Mouse (Mus musculus) kidney, adult 2 months (tissue): Measurements from ENCODE around the gene C5ar2. TPM values are rescaled to one million over a fixed set of nuclear protein-coding genes. Genes with fewer than 3 reads are reported as not detected.

Experiments used
- DNase-seq: peaks from one replicate; pipeline ENCODE4 v3.0.0; 2021
- H3K27ac ChIP-seq: fragments of 200-500 bp; 2 replicates; pipeline ENCODE4 v1.5.1; 2012; ENCODE audit warnings: low read depth, low read length, control low read depth, inconsistent platforms; ENCODE audit not compliant: insufficient read depth
- H3K27me3 ChIP-seq: fragments of 200-500 bp; replicated peaks from 2 replicates; pipeline ENCODE4 v1.6.1; 2012; ENCODE audit warnings: mild to moderate bottlenecking, moderate library complexity, low read length, inconsistent platforms; ENCODE audit not compliant: control insufficient read depth, insufficient read depth
- H3K36me3 ChIP-seq: fragments of 200-500 bp; 2 replicates; pipeline ENCODE4 v1.6.1; 2012; ENCODE audit warnings: mild to moderate bottlenecking, moderate library complexity, low read length, inconsistent platforms; ENCODE audit not compliant: control insufficient read depth, insufficient read depth
- H3K4me1 ChIP-seq: fragments of 200-500 bp; 2 replicates; pipeline ENCODE4 v1.6.1; 2011; ENCODE audit warnings: low read length; ENCODE audit not compliant: control insufficient read depth, insufficient read depth
- H3K4me3 ChIP-seq: fragments of 200-500 bp; 2 replicates; pipeline ENCODE4 v1.5.1; 2011; ENCODE audit warnings: mild to moderate bottlenecking, low read depth, low read length, control low read depth; ENCODE audit not compliant: insufficient read depth
- CTCF ChIP-seq: fragments of 200-500 bp; conservative IDR thresholded peaks from 2 replicates; pipeline ENCODE4 v1.5.1; 2011; ENCODE audit warnings: low read depth, mild to moderate bottlenecking, control low read depth, low read length, moderate library complexity, mixed read lengths; ENCODE audit not compliant: insufficient read depth, insufficient read length
- POLR2A ChIP-seq: fragments of 200-500 bp; IDR thresholded peaks from one replicate; pipeline ENCODE4 v1.6.1; 2011; ENCODE audit warnings: low read depth, low read length, control low read depth
- WGBS: fragments of 180-500 bp; shearing (Covaris S2); methylation state at CpG from one replicate; pipeline ENCODE4 v1.1.7; 2018; 5-methylcytosine and 5-hydroxymethylcytosine counted together
- polyA plus RNA-seq: library from polyadenylated mRNA; depleted of rRNA; stranded (reverse); fragments of >200 nt; gene quantifications from 2 replicates; pipeline ENCODE4 v1.2.3, GENCODE M21; 2012

The C5ar2 gene
- polyA plus RNA-seq, 1 experiment: 0.39 TPM

DNA sequence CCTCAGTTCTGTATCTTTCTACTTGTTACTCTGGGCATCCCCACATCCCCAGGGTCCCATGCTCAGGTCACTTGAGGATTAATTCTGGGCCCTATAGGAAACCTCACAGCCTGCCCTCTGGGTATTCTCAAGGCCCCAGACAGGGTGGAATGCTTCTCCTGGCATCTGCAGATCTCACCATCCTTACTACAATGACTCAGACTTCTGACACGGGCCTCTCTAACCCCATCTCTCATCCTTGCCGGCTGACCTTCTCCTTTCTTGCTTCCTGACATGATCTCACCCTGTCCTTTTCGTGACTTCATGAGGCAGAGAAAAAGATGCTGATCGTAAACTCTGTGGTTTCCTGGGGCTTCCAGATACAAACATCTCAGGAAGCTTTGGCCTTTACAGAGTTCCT lies 10.2 kb upstream of the C5ar2 start:
- TF ChIP-seq POLR2A (no peak), CTCF (no peak)
- Histone ChIP-seq H3K4me3 (no peak overlapping the region), H3K27ac (no peak overlapping the region), H3K27me3 (no peaks in the 10 kb centered on the region), H3K4me1 (no peaks in the 10 kb centered on the region), H3K36me3 (no peaks in the 10 kb centered on the region)
- 37% methylated on average over 4 of the region's 4 CpGs for WGBS
- DNase-seq: peak; percentile 24

DNA sequence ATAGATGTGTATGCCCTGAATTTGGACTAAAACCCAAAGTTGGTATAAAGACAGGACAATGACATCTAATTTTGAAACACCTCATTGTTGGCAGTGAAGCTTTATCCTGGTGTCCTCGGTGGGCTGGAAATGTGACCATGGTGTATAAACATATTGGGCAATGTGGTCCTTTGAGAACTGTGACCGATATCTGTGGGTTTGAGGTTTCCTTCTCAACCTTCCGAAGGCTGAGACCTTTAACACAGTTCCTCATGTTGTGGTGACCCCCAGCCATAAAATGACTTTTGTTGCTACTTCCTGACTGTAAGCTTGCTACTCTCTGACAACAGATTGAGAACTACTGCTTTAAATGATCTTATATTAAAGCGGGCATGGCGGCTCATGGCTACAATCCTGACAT lies 6.7 kb upstream of the C5ar2 start:
- WGBS: 58% methylated on average over 5 of the region's 5 CpGs
- Histone ChIP-seq H3K4me1 (no peaks in the 10 kb centered on the region), H3K27ac (no peak overlapping the region), H3K36me3 (no peaks in the 10 kb centered on the region), H3K4me3 (no peak overlapping the region), H3K27me3 (no peaks in the 10 kb centered on the region)
- TF ChIP-seq POLR2A: no peak
- TF ChIP-seq CTCF: no peak
- DNase-seq: no peak

- Histone ChIP-seq H3K4me3 (no peak overlapping the region), H3K4me1 (no peaks in the 10 kb centered on the region), H3K27me3 (no peaks in the 10 kb centered on the region), H3K27ac (no peak overlapping the region), H3K36me3 (no peaks in the 10 kb centered on the region)
- no peak for DNase-seq
- TF ChIP-seq CTCF (no peak), POLR2A (no peak)
- 19% methylated on average over 2 of the region's 4 CpGs for WGBS
Observed at GRCm38 (mm10) chr7:16245958-16246357, 2.0 kb upstream of the C5ar2 start.

DNA sequence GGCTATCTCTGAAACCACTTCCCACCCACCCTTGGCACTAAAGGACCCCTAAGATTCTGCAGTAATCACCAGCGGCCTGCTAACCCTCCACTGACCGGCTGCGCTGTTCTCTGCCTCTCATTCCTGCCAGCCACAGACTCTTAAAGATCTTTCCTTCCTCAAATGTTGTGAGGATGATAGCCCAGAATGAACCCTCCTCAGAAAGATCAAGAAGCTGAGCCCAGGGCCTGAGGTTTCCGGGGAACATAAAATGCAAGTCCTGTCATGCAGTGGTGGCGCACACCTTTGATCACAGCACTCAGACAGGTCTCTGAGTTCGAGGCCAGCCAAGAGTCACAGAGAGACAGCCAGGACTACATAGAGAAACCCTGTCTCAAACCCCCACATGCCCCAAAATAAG lies 1.8 kb downstream of the C5ar2 start:
- no peak overlapping the region for H3K27ac ChIP-seq
- H3K4me1 ChIP-seq: no peaks in the 10 kb centered on the region
- TF ChIP-seq POLR2A: no peak
- H3K36me3 ChIP-seq: no peaks in the 10 kb centered on the region
- H3K4me3 ChIP-seq: no peak overlapping the region
- DNase-seq: no peak
- 72% methylated on average over 6 of the region's 6 CpGs for WGBS
- no peaks in the 10 kb centered on the region for H3K27me3 ChIP-seq

DNA sequence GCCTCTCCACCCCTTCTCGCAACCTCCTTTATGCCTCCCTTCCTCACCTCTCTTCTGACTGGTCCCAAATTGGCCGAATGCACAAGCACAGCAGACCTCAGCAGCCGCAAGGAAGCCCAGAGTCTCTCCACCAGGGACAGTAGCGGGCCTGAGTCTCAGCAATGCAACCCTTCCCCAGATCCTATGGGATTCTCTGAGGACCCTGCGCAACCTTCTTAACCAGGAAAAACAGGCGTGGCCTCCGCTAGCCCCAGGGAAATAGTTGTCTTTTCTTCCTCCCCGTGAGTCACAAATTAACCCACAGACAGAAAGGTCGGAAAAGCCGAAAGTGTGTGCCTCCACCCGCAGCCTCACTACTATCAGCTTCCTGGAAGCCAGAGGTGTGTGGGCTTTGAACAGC lies 2.2 kb downstream of the C5ar2 start:
- TF ChIP-seq POLR2A (no peak), CTCF (0 out of 2 replicates have a peak, but pooled peaks have one; percentile 7)

DNA sequence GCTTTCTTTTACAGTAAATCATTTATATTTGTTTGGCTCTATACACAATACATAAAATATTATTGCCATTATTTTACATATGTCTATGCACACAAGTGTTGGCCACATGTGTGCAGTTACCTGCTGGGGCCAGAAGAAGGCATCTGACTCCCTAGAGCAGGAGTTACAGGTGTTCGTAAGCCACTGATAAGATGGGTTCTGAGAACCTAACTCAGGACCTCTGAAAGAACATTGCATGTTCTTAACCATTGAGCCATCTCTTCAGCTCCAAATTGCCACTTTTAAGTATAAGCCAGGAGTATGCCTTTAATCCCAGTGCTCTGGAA lies 3.0 kb downstream of the C5ar2 start:
- no peak for TF ChIP-seq CTCF
- TF ChIP-seq POLR2A: no peak
- Histone ChIP-seq H3K4me3 (no peak overlapping the region), H3K27ac (no peak overlapping the region), H3K36me3 (no peaks in the 10 kb centered on the region), H3K4me1 (no peaks in the 10 kb centered on the region), H3K27me3 (no peaks in the 10 kb centered on the region)
- DNase-seq: no peak
- WGBS: 98% methylated on average over 1 of the region's 1 CpGs

More for the DNA sequence above, 2.2 kb downstream of the C5ar2 start:
- Histone ChIP-seq H3K4me1 (no peaks in the 10 kb centered on the region), H3K36me3 (no peaks in the 10 kb centered on the region), H3K27me3 (no peaks in the 10 kb centered on the region), H3K4me3 (no peak overlapping the region), H3K27ac (no peak overlapping the region)
- 58% methylated on average over 11 of the region's 11 CpGs for WGBS
- DNase-seq: no peak

DNA sequence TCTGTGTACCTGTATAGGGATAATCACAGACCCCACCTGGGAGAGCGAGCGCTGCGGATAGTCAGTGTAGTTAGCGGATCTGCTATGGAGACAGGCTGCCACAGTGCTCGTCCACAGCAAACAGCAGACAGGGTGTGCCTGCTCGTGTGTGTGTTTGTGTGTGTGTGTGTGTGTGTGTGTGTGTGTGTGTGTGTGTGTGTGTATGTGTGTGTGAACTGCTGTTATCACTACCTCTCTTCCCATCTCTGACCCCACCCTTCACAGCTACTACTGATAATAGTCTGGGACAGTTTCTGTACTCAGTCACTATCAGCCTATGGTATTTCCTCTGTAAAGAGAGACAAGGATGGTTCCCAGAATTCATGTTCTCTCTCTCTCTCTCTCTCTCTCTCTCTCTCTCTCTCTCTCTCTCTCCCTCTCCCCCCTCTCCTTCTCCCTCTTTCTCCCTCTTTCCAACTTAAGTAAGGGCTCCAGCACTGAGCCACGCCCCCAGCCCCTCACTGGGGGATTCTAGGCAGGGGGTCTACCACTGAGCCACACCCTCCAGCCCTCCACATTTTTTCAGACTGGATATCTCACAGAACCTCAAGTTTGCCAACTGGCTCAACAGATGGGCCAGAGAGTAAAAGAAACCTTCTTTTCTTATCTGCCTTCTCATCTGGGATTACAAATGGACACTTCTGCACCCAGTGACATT lies 3.5 kb downstream of the C5ar2 start:
- TF ChIP-seq POLR2A (no peak), CTCF (no peak)
- 85% methylated on average over 7 of the region's 7 CpGs for WGBS
- Histone ChIP-seq H3K4me1 (no peaks in the 10 kb centered on the region), H3K4me3 (no peak overlapping the region), H3K27me3 (no peaks in the 10 kb centered on the region), H3K27ac (no peak overlapping the region), H3K36me3 (no peaks in the 10 kb centered on the region)
- DNase-seq: no peak

GRCm38 (mm10) chr7:16239554-16239997 lies 4.4 kb downstream of the C5ar2 start:
- H3K27ac ChIP-seq: no peak overlapping the region; the same call in 1 of the 2 replicates
- TF ChIP-seq POLR2A (no peak), CTCF (no peak)
- no peak overlapping the region for H3K4me3 ChIP-seq
- WGBS: 16% methylated on average over 9 of the region's 9 CpGs
- no peaks in the 10 kb centered on the region for H3K36me3 ChIP-seq
- DNase-seq: peak; percentile 25
- no peaks in the 10 kb centered on the region for H3K4me1 ChIP-seq
- no peaks in the 10 kb centered on the region for H3K27me3 ChIP-seq
